Mouse (Mus musculus): ENCODE results near the gene Kazn. TPM values are rescaled to one million over a fixed set of nuclear protein-coding genes. Genes with fewer than 3 reads are reported as not detected.

The Kazn gene
- polyA plus RNA-seq, 1 experiment from 2014 or later = 15.5 TPM

DNA sequence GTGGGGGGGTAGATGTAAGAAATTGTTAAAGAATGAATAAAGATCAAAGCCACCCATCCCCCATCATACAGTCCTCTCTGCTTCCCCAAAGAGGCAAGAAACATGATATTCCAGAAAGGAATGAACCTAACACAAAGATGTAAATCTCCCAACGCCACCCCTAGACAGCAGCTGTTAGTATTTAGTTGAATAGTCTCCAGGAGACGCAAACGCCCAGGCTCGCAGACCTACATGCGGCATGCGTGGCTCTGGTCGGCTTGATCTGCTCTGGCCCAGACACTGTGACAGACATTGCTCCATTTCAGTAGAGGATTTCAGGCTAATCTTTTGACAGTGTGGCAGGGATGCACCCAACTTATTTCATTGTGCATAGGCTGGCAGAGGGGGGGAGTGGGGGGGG, 120.7 kb downstream of the Kazn start:
- Histone ChIP-seq H3K4me2 (replicated peaks; ENCODE audit: low read depth, low read length) (no peak overlapping the region), H3K36me3 (ENCODE audit: insufficient read depth, low read length) (no peaks in the 10 kb centered on the region), H3K4me3 (ENCODE audit: low read length) (no peak overlapping the region), H3K4me1 (ENCODE audit: insufficient read depth, low read length) (peaks cover 10% of the 10 kb centered on the region), H3K27ac (ENCODE audit: low read length) (no peak overlapping the region), H3K9me3 (ENCODE audit: low read length) (no peaks in the 10 kb centered on the region), H3K27me3 (ENCODE audit: insufficient read depth, low read length) (no peaks in the 10 kb centered on the region), H3K9ac (replicated peaks; ENCODE audit: low read length) (no peak overlapping the region)
- WGBS = 18% methylated on average over 7 of the region's 7 CpGs
- ATAC-seq (ENCODE audit: low FRiP score, low TSS enrichment) = no peak

DNA sequence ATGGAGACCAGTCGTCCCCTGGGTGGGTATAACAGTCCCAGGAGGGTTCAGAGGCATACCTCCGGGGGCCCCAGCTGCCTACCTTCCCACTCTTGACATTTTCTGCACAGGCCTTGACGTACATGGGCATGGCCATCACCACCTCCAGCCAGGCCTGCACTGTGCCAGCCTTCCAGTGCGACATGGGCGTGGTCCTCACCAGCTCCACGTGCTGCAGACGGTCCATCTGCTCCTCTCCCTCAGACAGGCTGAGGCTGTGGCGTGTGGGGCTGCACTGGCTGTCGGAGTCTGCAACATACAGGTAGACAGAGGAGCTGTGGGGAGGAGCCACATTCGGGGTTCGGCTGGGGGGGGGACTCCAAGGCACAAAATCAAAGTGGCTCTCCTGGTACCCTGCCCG, 121.2 kb downstream of the Kazn start:
- no peak overlapping the region for H3K9ac ChIP-seq (replicated peaks; ENCODE audit: low read length)
- ATAC-seq (ENCODE audit: low FRiP score, low TSS enrichment) = no peak
- no peaks in the 10 kb centered on the region for H3K27me3 ChIP-seq (ENCODE audit: insufficient read depth, low read length)
- H3K4me2 ChIP-seq (replicated peaks; ENCODE audit: low read depth, low read length) = no peak overlapping the region
- no peaks in the 10 kb centered on the region for H3K9me3 ChIP-seq (ENCODE audit: low read length)
- H3K36me3 ChIP-seq (ENCODE audit: insufficient read depth, low read length) = no peaks in the 10 kb centered on the region
- no peak overlapping the region for H3K4me3 ChIP-seq (ENCODE audit: low read length)
- H3K4me1 ChIP-seq (ENCODE audit: insufficient read depth, low read length) = peaks cover 10% of the 10 kb centered on the region
- no peak overlapping the region for H3K27ac ChIP-seq (ENCODE audit: low read length)
- WGBS = 80% methylated on average over 12 of the region's 12 CpGs

DNA sequence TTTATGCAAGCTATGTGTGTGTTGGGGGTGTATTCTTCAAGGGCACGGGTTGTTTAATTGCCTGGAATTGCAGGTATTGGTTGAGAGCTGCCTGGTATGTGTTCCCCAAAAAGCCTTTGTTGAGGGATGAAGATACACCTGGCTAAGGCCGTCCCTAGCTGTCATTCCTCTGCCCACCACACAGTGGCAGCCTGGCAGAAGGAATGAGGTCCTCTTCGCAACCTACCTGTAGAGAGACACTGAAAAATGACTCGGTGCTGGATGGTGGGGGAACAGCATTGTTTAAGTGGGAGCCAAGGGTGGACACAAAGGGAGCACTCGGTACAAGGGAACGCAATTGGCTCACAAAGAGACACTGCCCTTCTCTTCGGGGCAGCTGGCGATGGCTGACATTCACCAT, 125.9 kb downstream of the Kazn start:
- Histone ChIP-seq H3K9me3 (ENCODE audit: low read length) (no peaks in the 10 kb centered on the region; the same call in 1 of the 2 replicates), H3K9ac (replicated peaks; ENCODE audit: low read length) (no peak overlapping the region), H3K4me1 (ENCODE audit: insufficient read depth, low read length) (peaks cover 2% of the 10 kb centered on the region; the same call in 1 of the 2 replicates), H3K4me2 (replicated peaks; ENCODE audit: low read depth, low read length) (no peak overlapping the region), H3K27me3 (ENCODE audit: insufficient read depth, low read length) (no peaks in the 10 kb centered on the region), H3K4me3 (ENCODE audit: low read length) (no peak overlapping the region), H3K36me3 (ENCODE audit: insufficient read depth, low read length) (no peaks in the 10 kb centered on the region), H3K27ac (ENCODE audit: low read length) (no peak overlapping the region)
- 0 out of 2 replicates have a peak, but pooled peaks have one; percentile 23 for ATAC-seq (ENCODE audit: low FRiP score, low TSS enrichment)
- WGBS = 28% methylated on average over 8 of the region's 8 CpGs

DNA sequence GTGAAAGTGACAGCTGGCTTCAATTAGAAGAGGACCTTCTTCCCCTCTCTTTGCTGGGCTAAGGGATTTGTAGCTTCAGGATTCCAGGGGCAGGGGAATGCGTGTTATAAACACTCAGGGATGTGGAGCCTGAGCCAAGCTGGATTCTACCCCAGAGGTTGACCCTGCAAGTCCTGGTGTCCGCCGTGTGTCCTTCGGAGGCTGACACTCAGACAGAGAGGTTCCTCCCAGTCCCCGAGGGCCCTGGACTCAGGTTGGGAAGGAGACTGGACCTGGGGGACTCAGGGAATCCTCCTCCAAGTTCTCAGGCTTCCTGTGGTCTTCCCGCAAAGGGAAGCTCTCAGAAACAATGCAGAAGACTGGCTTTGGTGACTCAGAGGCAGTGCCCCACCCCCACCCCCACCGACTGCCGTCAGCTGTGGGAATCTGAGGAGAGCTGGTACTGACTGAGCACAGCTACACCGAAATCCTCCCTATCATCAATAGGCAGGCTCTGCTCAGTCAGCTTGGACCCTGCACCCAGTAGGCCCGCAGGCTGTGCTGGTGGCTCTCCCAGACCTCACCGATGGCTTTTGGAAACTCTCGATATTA, 136.0 kb downstream of the Kazn start:
- H3K36me3 ChIP-seq (ENCODE audit: insufficient read depth, low read length) = no peaks in the 10 kb centered on the region
- no peak overlapping the region for H3K9ac ChIP-seq (replicated peaks; ENCODE audit: low read length)
- H3K27ac ChIP-seq (ENCODE audit: low read length) = no peak overlapping the region
- H3K27me3 ChIP-seq (ENCODE audit: insufficient read depth, low read length) = no peaks in the 10 kb centered on the region
- H3K4me2 ChIP-seq (replicated peaks; ENCODE audit: low read depth, low read length) = no peak overlapping the region
- H3K9me3 ChIP-seq (ENCODE audit: low read length) = no peaks in the 10 kb centered on the region
- H3K4me3 ChIP-seq (ENCODE audit: low read length) = no peak overlapping the region
- 44% methylated on average over 12 of the region's 12 CpGs for WGBS
- peaks cover 6% of the 10 kb centered on the region for H3K4me1 ChIP-seq (ENCODE audit: insufficient read depth, low read length)
- no peak for ATAC-seq (ENCODE audit: low FRiP score, low TSS enrichment)

DNA sequence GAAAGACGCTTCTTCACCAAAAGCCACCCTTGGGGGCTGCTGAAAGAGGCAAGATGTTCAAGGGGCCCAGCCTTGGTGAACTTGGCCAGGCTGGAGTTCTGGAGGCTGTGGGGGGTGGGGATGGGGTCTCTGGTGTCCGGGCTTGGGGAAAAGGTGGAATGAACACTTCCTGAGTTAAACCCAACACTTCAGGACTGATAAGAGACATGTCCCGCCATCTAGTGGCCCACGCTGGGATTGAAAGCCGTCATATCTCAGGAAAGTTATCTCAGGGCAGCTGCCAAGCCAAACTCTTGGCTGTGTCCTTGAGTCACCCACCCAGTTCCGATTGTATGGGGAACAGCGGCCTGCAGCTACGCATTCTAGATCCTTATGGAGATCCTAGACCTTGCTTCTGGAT, 140.9 kb downstream of the Kazn start:
- Histone ChIP-seq H3K9ac (replicated peaks; ENCODE audit: low read length) (no peak overlapping the region), H3K27me3 (ENCODE audit: insufficient read depth, low read length) (no peaks in the 10 kb centered on the region), H3K27ac (ENCODE audit: low read length) (0 out of 2 replicates have a peak overlapping the region, but pooled peaks have one; percentile 11), H3K4me2 (replicated peaks; ENCODE audit: low read depth, low read length) (peak overlapping the region; percentile 26), H3K36me3 (ENCODE audit: insufficient read depth, low read length) (no peaks in the 10 kb centered on the region), H3K4me3 (ENCODE audit: low read length) (no peak overlapping the region), H3K9me3 (ENCODE audit: low read length) (no peaks in the 10 kb centered on the region), H3K4me1 (ENCODE audit: insufficient read depth, low read length) (peaks cover 22% of the 10 kb centered on the region)
- 0 out of 2 replicates have a peak, but pooled peaks have one; percentile 47 for ATAC-seq (ENCODE audit: low FRiP score, low TSS enrichment)
- 15% methylated on average over 8 of the region's 8 CpGs for WGBS

DNA sequence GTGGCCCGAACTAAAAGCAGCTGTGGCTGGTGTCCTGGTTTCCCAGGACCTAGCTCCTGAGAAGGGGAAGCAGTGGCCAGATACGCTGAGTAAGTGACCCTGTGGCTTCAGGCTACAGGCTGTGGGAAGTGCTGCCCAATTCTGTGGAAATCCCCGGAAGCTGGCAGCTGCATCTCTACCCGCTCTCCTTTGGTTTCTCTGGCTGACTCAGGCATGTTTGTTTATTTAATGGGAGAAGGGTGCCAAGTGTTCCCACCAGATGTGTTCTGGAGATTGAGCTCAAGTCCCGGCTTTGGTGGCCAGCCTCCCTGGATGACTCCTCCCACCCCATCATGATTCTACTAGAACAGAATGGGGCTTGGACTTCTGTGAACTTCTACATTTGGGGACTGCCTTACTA, 141.3 kb downstream of the Kazn start:
- Histone ChIP-seq H3K9ac (replicated peaks; ENCODE audit: low read length) (no peak overlapping the region), H3K4me1 (ENCODE audit: insufficient read depth, low read length) (peaks cover 22% of the 10 kb centered on the region), H3K27ac (ENCODE audit: low read length) (0 out of 2 replicates have a peak overlapping the region, but pooled peaks have one; percentile 17), H3K4me3 (ENCODE audit: low read length) (no peak overlapping the region), H3K9me3 (ENCODE audit: low read length) (no peaks in the 10 kb centered on the region), H3K36me3 (ENCODE audit: insufficient read depth, low read length) (no peaks in the 10 kb centered on the region), H3K27me3 (ENCODE audit: insufficient read depth, low read length) (no peaks in the 10 kb centered on the region), H3K4me2 (replicated peaks; ENCODE audit: low read depth, low read length) (peak overlapping the region; percentile 26)
- 18% methylated on average over 5 of the region's 5 CpGs for WGBS
- 0 out of 2 replicates have a peak, but pooled peaks have one; percentile 13 for ATAC-seq (ENCODE audit: low FRiP score, low TSS enrichment)

DNA sequence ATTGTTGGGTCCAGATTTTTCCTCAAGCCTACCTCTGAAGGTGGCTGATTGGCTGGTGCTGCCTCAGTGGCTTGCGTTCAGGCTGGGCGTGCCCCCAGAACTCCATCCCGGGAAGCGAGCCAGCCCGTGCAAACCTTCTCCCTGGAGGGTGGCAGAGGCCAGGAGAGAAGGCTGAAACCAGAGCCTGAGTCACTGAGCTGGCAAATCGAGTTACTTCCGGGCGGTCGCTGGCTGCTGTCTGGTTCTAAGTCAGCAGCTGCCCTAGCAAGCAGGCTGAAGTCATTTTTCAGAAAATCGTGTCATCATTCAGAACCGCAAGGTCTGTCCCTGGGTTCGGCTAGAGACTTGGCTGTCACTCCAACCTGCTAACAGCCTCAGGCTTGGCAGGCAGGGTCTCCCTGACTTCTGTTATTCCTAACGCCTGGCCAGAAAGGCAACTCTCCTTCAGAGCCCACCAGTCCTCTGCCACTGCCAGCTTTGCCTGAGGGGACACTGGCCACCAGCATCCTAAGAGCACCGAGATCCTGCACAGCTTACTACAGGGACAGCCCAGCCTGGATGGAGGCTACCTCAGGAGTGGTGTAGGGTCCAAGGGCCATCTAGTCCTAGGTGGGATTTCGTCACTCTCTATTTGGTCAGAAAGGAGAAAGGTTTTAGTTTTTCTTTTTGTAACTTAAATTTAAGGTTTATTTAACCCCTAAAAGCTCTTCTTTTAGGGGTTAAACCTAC, 143.5 kb downstream of the Kazn start:
- WGBS = 29% methylated on average over 15 of the region's 15 CpGs
- peak overlapping the region; percentile 71 for H3K27ac ChIP-seq (ENCODE audit: low read length)
- ATAC-seq (ENCODE audit: low FRiP score, low TSS enrichment) = peak; percentile 43; the same call in 1 of the 2 replicates

DNA sequence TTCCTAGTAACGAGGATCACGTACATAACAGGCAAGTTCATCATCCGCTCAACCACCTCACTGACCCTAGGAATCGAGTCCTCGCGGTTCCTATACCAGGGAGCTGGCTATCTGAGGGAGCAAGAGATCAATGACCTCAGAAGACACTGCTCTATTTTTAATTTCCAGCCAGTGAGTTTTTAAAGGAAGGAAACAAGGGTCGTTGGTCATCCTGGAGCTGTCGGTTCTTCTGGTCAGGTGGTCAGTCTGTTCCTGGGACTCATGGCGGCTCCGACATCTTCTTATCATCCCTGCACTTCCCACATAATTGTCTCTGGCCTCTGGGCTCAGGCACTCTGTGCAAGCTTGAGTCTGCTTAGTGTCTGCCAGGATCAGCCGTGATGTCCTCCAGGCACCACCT, 144.8 kb downstream of the Kazn start:
- peaks cover 22% of the 10 kb centered on the region for H3K4me1 ChIP-seq (ENCODE audit: insufficient read depth, low read length)
- no peaks in the 10 kb centered on the region for H3K36me3 ChIP-seq (ENCODE audit: insufficient read depth, low read length)
- 70% methylated on average over 11 of the region's 11 CpGs for WGBS
- no peak overlapping the region for H3K4me3 ChIP-seq (ENCODE audit: low read length)
- no peaks in the 10 kb centered on the region for H3K9me3 ChIP-seq (ENCODE audit: low read length)
- H3K27me3 ChIP-seq (ENCODE audit: insufficient read depth, low read length) = no peaks in the 10 kb centered on the region
- H3K9ac ChIP-seq (replicated peaks; ENCODE audit: low read length) = no peak overlapping the region
- no peak overlapping the region for H3K4me2 ChIP-seq (replicated peaks; ENCODE audit: low read depth, low read length)
- ATAC-seq (ENCODE audit: low FRiP score, low TSS enrichment) = no peak
- no peak overlapping the region for H3K27ac ChIP-seq (ENCODE audit: low read length)

More for the DNA sequence above, 143.5 kb downstream of the Kazn start:
- no peak overlapping the region for H3K4me3 ChIP-seq (ENCODE audit: low read length)
- no peaks in the 10 kb centered on the region for H3K27me3 ChIP-seq (ENCODE audit: insufficient read depth, low read length)
- no peak overlapping the region for H3K4me2 ChIP-seq (replicated peaks; ENCODE audit: low read depth, low read length)
- H3K9me3 ChIP-seq (ENCODE audit: low read length) = no peaks in the 10 kb centered on the region
- H3K4me1 ChIP-seq (ENCODE audit: insufficient read depth, low read length) = peaks cover 22% of the 10 kb centered on the region
- peak overlapping the region; percentile 47 for H3K9ac ChIP-seq (replicated peaks; ENCODE audit: low read length)
- H3K36me3 ChIP-seq (ENCODE audit: insufficient read depth, low read length) = no peaks in the 10 kb centered on the region

DNA sequence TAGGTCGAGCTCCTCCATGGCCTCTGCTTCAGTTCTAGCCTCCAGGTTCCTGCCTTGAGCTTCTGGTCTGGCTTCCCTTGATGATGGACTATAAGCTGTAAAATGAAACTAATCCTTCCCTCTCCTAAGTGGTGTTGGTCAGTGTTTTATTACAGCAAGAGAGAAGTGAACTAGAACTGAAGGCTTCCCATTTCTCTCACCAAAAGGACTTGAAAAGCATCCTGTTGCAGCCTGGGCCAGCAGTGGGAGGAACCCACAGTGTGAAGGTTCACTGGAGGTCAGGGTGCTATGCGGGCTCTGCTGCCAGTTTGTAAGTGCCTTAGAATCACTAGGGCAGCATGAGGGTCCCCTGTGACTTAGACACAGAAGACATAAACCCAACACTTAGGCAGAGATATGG, 148.1 kb downstream of the Kazn start:
- Histone ChIP-seq H3K27me3 (ENCODE audit: insufficient read depth, low read length) (no peaks in the 10 kb centered on the region), H3K9ac (replicated peaks; ENCODE audit: low read length) (no peak overlapping the region), H3K9me3 (ENCODE audit: low read length) (no peaks in the 10 kb centered on the region), H3K36me3 (ENCODE audit: insufficient read depth, low read length) (no peaks in the 10 kb centered on the region), H3K4me2 (replicated peaks; ENCODE audit: low read depth, low read length) (no peak overlapping the region), H3K4me3 (ENCODE audit: low read length) (no peak overlapping the region), H3K4me1 (ENCODE audit: insufficient read depth, low read length) (peaks cover 12% of the 10 kb centered on the region), H3K27ac (ENCODE audit: low read length) (no peak overlapping the region)
- 38% methylated on average over 2 of the region's 2 CpGs for WGBS
- ATAC-seq (ENCODE audit: low FRiP score, low TSS enrichment) = 0 out of 2 replicates have a peak, but pooled peaks have one; percentile 5

DNA sequence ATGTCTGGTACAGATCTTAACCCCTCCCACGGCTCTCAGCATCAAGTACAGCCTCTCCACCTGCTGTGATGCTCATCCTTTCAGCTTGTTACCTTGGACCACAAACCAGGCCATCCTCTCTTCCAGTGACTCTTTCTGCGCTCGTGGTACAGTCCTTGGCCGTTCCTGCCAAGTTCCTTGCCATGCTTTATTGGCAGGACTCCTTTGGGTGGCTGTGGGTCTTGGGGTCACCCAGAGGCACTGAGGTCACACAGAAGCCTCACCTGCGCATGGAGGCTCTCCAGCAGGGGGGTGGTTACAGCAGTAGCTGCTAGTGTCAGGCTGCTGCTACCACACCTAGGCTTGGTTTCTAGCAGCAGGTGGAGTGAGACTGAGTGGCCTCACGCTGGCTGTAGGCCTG, 149.2 kb downstream of the Kazn start:
- ATAC-seq (ENCODE audit: low FRiP score, low TSS enrichment) = no peak
- Histone ChIP-seq H3K4me1 (ENCODE audit: insufficient read depth, low read length) (peaks cover under 1% of the 10 kb centered on the region; the same call in 1 of the 2 replicates), H3K9me3 (ENCODE audit: low read length) (no peaks in the 10 kb centered on the region), H3K27me3 (ENCODE audit: insufficient read depth, low read length) (no peaks in the 10 kb centered on the region), H3K27ac (ENCODE audit: low read length) (no peak overlapping the region), H3K4me2 (replicated peaks; ENCODE audit: low read depth, low read length) (no peak overlapping the region), H3K9ac (replicated peaks; ENCODE audit: low read length) (no peak overlapping the region), H3K4me3 (ENCODE audit: low read length) (no peak overlapping the region), H3K36me3 (ENCODE audit: insufficient read depth, low read length) (no peaks in the 10 kb centered on the region)
- WGBS = 82% methylated on average over 6 of the region's 6 CpGs

Measured in kidney, embryonic 16.5 days (tissue).